Mouse (Mus musculus): ENCODE data around the gene Pkn1.

Gene Pkn1

GRCm38 (mm10) chr8:83654725-83655124, 44.3 kb downstream of the Pkn1 start:
- DNase-seq (ENCODE audit: low spot score in 2 of 2) = peak in 1 of 2 experiments; percentile 27

GRCm38 (mm10) chr8:83653662-83654017, 45.3 kb downstream of the Pkn1 start:
- DNase-seq (ENCODE audit: low spot score in 2 of 2) = peak; percentile 31 to 49

GRCm38 (mm10) chr8:83652744-83653661, 46.0 kb downstream of the Pkn1 start:
- peak in 1 of 2 experiments; percentile 47 for DNase-seq (ENCODE audit: low spot score in 2 of 2)

- peak; percentile 98 for DNase-seq (ENCODE audit: low spot score in 2 of 2)
Measured at GRCm38 (mm10) chr8:83652030-83652743, 46.8 kb downstream of the Pkn1 start, which contains the start of gene Gipc1. Gene Gipc1, plus strand, starts transcription at chr8:83652677.

GRCm38 (mm10) chr8:83649699-83650098, 49.3 kb downstream of the Pkn1 start:
- peak in 1 of 2 experiments; percentile 35 for DNase-seq (ENCODE audit: low spot score in 2 of 2)

- no peak for DNase-seq (ENCODE audit: low spot score in 2 of 2)
Measured at GRCm38 (mm10) chr8:83648031-83648430, 50.9 kb downstream of the Pkn1 start.

GRCm38 (mm10) chr8:83647511-83647910, 51.5 kb downstream of the Pkn1 start:
- no peak for DNase-seq (ENCODE audit: low spot score in 2 of 2)

GRCm38 (mm10) chr8:83639649-83640048, 59.3 kb downstream of the Pkn1 start:
- no peak for DNase-seq (ENCODE audit: low spot score in 2 of 2)

GRCm38 (mm10) chr8:83638856-83639255, 60.1 kb downstream of the Pkn1 start:
- DNase-seq (ENCODE audit: low spot score in 2 of 2) = no peak

- no peak for DNase-seq (ENCODE audit: low spot score in 2 of 2)
Measured at GRCm38 (mm10) chr8:83632083-83632707, 66.8 kb downstream of the Pkn1 start.

GRCm38 (mm10) chr8:83625676-83626299, 73.2 kb downstream of the Pkn1 start:
- DNase-seq (ENCODE audit: low spot score in 2 of 2) = no peak

GRCm38 (mm10) chr8:83624739-83625138, 74.2 kb downstream of the Pkn1 start:
- DNase-seq (ENCODE audit: low spot score in 2 of 2) = peak in 1 of 2 experiments; percentile 40

- DNase-seq (ENCODE audit: low spot score in 2 of 2) = no peak
Measured at GRCm38 (mm10) chr8:83623549-83623948, 75.4 kb downstream of the Pkn1 start.

- peak; percentile 93 to 95 for DNase-seq (ENCODE audit: low spot score in 2 of 2)
Measured at GRCm38 (mm10) chr8:83622389-83622989, 76.5 kb downstream of the Pkn1 start.

- DNase-seq (ENCODE audit: low spot score in 2 of 2) = no peak
Measured at GRCm38 (mm10) chr8:83621691-83622388, 77.1 kb downstream of the Pkn1 start.

- no peak for DNase-seq (ENCODE audit: low spot score in 2 of 2)
Measured at GRCm38 (mm10) chr8:83619568-83620285, 79.3 kb downstream of the Pkn1 start.

GRCm38 (mm10) chr8:83618566-83618965, 80.4 kb downstream of the Pkn1 start:
- no peak for DNase-seq (ENCODE audit: low spot score in 2 of 2)

- DNase-seq (ENCODE audit: low spot score in 2 of 2) = no peak
Measured at GRCm38 (mm10) chr8:83617111-83617510, 81.9 kb downstream of the Pkn1 start.

GRCm38 (mm10) chr8:83616625-83617024, 82.4 kb downstream of the Pkn1 start:
- no peak for DNase-seq (ENCODE audit: low spot score in 2 of 2)
